Mouse (Mus musculus): ENCODE measurements at regions not wholly inside any gene's neighbourhood (a gene's known extent, or its start where the extent isn't known, plus 50 kb on each side); places are given as distances from the start of the nearest gene placed in this dataset.
"Not testable (repeated sequence)": the region's sequence is repeated elsewhere in the genome, so short reads cannot be mapped to it uniquely, and the experiment has no call there.

- 70% methylated on average over 3 of the region's 9 CpGs for whole genome bisulfite sequencing
- H3K9me3 ChIP-seq (replicated peaks; ENCODE audit: low read length); H3K4me1 ChIP-seq (replicated peaks; ENCODE audit: insufficient read depth, low read length); H3K27me3 ChIP-seq (ENCODE audit: insufficient read depth, low read length); H3K9ac ChIP-seq (ENCODE audit: low read depth, low read length); H3K27ac ChIP-seq; H3K36me3 ChIP-seq (ENCODE audit: insufficient read depth, low read length); ATAC-seq (replicated peaks; ENCODE audit: low FRiP score, low read depth); H3K4me2 ChIP-seq (ENCODE audit: low read length); H3K4me3 ChIP-seq (replicated peaks; ENCODE audit: low read depth, low read length): not testable (repeated sequence)
- DNase-seq (ENCODE audit: low spot score) = peak; percentile 75
These were observed 378.6 kb downstream of the Gm3376 start for GRCm38 (mm10) chrY:4150031-4150430.

DNA sequence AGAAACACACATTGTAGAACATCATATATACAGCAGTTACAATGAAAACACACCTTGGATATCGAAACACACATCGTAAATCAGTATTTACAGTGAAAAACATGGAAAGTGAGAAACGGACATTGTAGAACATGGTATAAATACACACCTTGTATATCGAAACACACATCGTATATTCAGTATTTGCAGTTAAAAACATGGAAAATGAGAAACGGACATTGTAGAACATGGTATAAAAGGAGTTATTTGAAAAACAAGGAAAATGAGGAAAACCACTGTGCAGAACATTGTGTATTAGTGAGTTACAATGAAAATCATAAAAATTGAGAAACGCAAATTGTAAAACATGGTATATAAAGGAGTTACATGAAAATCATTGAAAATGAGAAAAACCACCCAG lies 379.2 kb downstream of the Gm3376 start:
- ATAC-seq (replicated peaks; ENCODE audit: low FRiP score, low read depth); H3K9ac ChIP-seq (ENCODE audit: low read depth, low read length): not testable (repeated sequence)
- 93% methylated on average over 5 of the region's 7 CpGs for WGBS

DNA sequence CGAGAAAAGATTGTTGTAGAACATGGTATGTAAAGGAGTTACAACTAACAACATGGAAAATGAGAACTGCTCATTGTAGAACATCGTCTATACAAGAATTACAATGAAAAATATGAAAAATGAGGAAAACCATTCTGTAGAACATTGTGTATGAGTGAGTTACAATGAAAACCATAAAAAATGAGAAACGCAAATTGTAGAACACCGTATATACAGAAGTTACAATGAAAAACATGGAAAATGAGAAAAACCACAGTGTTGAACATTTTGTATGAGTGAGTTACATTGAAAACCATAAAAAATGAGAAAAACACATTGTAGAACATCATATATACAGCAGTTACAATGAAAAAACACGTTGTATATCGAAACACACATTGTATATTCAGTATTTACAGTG lies 381.5 kb downstream of the Gm3376 start:
- WGBS = 90% methylated on average over 6 of the region's 6 CpGs
- not testable (repeated sequence) for ATAC-seq (replicated peaks; ENCODE audit: low FRiP score, low read depth); H3K27me3 ChIP-seq (ENCODE audit: insufficient read depth, low read length); H3K4me2 ChIP-seq (ENCODE audit: low read length); H3K36me3 ChIP-seq (ENCODE audit: insufficient read depth, low read length); H3K9ac ChIP-seq (ENCODE audit: low read depth, low read length); DNase-seq (ENCODE audit: low spot score); H3K4me3 ChIP-seq (replicated peaks; ENCODE audit: low read depth, low read length); H3K4me1 ChIP-seq (replicated peaks; ENCODE audit: insufficient read depth, low read length); H3K9me3 ChIP-seq (replicated peaks; ENCODE audit: low read length); H3K27ac ChIP-seq

More for the DNA sequence above, 379.2 kb downstream of the Gm3376 start:
- not testable (repeated sequence) for H3K27me3 ChIP-seq (ENCODE audit: insufficient read depth, low read length); H3K36me3 ChIP-seq (ENCODE audit: insufficient read depth, low read length); DNase-seq (ENCODE audit: low spot score); H3K4me2 ChIP-seq (ENCODE audit: low read length); H3K4me1 ChIP-seq (replicated peaks; ENCODE audit: insufficient read depth, low read length); H3K4me3 ChIP-seq (replicated peaks; ENCODE audit: low read depth, low read length); H3K27ac ChIP-seq; H3K9me3 ChIP-seq (replicated peaks; ENCODE audit: low read length)

DNA sequence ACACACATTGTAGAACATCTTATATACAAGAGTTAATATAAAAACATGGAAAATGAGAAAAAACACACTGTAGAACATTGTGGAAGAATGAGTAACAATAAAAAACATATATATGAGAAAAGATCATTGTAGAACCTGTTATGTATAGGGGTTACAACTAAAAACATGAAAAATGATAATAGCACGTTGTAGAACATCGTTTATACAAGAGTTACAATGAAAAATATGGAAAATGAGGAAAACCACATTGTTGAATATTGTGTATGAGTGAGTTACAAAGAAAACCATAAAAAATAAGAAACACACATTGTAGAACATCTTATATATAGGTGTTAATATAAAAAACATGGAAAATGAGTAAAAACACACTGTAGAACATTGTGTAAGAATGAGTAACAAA lies 388.9 kb downstream of the Gm3376 start:
- H3K4me2 ChIP-seq (ENCODE audit: low read length) = no peak overlapping the region

More for the DNA sequence above, 388.9 kb downstream of the Gm3376 start:
- ATAC-seq (replicated peaks; ENCODE audit: low FRiP score, low read depth) (no peak), DNase-seq (ENCODE audit: low spot score) (no peak)
- no peak overlapping the region for H3K4me3 ChIP-seq (replicated peaks; ENCODE audit: low read depth, low read length)
- H3K27me3 ChIP-seq (ENCODE audit: insufficient read depth, low read length) = no peaks in the 10 kb centered on the region
- no peaks in the 10 kb centered on the region for H3K9me3 ChIP-seq (replicated peaks; ENCODE audit: low read length)
- no peaks in the 10 kb centered on the region for H3K36me3 ChIP-seq (ENCODE audit: insufficient read depth, low read length)
- no peak for TF ChIP-seq CTCF (IDR thresholded peaks at IDR 0.05; ENCODE audit: low read depth)
- no peaks in the 10 kb centered on the region for H3K4me1 ChIP-seq (replicated peaks; ENCODE audit: insufficient read depth, low read length)
- H3K27ac ChIP-seq = no peak overlapping the region
- WGBS = 94% methylated on average over 2 of the region's 2 CpGs
- H3K9ac ChIP-seq (ENCODE audit: low read depth, low read length) = no peak overlapping the region

All from kidney, postnatal 0 days (tissue).